Mouse (Mus musculus) layer of hippocampus, adult 2 months (tissue): ENCODE data around the gene Atrn. TPM values are rescaled to one million over a fixed set of nuclear protein-coding genes. Genes with fewer than 3 reads are reported as not detected.

ENCODE experiments used
- DNase-seq, 2 experiments: peaks; one replicate each; pipeline ENCODE4 v3.0.0; 2022; ENCODE audit warnings: low spot score in 2 of 2
- H3K27ac ChIP-seq: fragments of 200-600 bp; 2 replicates; pipeline ENCODE4 v1.8.1; 2022
- H3K4me3 ChIP-seq: fragments of 200-600 bp; 2 replicates; pipeline ENCODE4 v1.8.1; 2022; ENCODE audit warnings: mild to moderate bottlenecking
- CTCF ChIP-seq: fragments of 200-600 bp; conservative IDR thresholded peaks from 2 replicates; pipeline ENCODE4 v1.8.1; 2022; ENCODE audit warnings: antibody characterized with exemption, mild to moderate bottlenecking, moderate library complexity
- total RNA-seq, 2 experiments: library from RNA; stranded (reverse); gene quantifications; 2 replicates each; pipeline ENCODE4 v1.2.3; 2021

Gene Atrn
- total RNA-seq, 2 experiments from 2014 or later = 111 to 113 TPM

DNA sequence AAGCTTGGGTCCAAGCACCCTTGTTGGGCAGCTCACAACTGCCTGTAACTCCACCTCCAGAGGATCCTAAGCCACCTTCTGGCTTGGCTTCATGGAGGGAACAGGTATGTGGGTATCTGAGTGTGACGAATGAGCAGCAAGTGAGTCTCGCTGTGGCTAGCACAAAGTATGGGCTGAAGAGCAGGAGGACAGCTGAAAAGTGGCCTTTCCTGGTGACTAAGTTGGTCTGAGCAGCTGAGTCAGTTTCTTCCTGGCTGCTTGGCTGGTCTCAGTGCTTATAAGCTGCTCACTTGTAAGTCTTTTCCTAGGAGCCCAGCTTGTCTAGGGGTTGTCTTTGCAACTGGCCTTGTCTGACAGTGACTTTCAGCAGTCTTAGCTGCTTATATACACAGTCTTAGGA is 130.0 kb downstream of the Atrn start:
- H3K4me3 ChIP-seq = no peak overlapping the region
- H3K27ac ChIP-seq = peak overlapping the region; percentile 84; the same call in 1 of the 2 replicates
- TF ChIP-seq CTCF = no peak
- no peak for DNase-seq

GRCm38 (mm10) chr2:131036757-131037156 is 130.5 kb downstream of the Atrn start:
- no peak overlapping the region for H3K4me3 ChIP-seq
- TF ChIP-seq CTCF = no peak

GRCm38 (mm10) chr2:131037226-131037990 is 131.1 kb downstream of the Atrn start:
- TF ChIP-seq CTCF = no peak
- peak overlapping the region; percentile 84 for H3K27ac ChIP-seq
- peak; percentile 45 to 63 for DNase-seq
- no peak overlapping the region for H3K4me3 ChIP-seq

More at GRCm38 (mm10) chr2:131036757-131037156, 130.5 kb downstream of the Atrn start:
- peak overlapping the region; percentile 84; the same call in 1 of the 2 replicates for H3K27ac ChIP-seq
- no peak for DNase-seq

- no peak for TF ChIP-seq CTCF
- H3K27ac ChIP-seq = peak overlapping the region; percentile 84; the same call in 1 of the 2 replicates
- H3K4me3 ChIP-seq = no peak overlapping the region
- no peak for DNase-seq
Observed at GRCm38 (mm10) chr2:131038197-131038596, 131.9 kb downstream of the Atrn start.

GRCm38 (mm10) chr2:131038675-131039074 is 132.4 kb downstream of the Atrn start:
- no peak overlapping the region for H3K4me3 ChIP-seq
- peak overlapping the region; percentile 84; the same call in 1 of the 2 replicates for H3K27ac ChIP-seq
- DNase-seq = no peak
- no peak for TF ChIP-seq CTCF

GRCm38 (mm10) chr2:131040854-131041825 is 134.8 kb downstream of the Atrn start:
- no peak for TF ChIP-seq CTCF
- DNase-seq = peak; percentile 73 to 74
- peak overlapping the region; percentile 68 for H3K4me3 ChIP-seq

GRCm38 (mm10) chr2:131042988-131043387 is 136.7 kb downstream of the Atrn start, which contains the start of gene Gfra4:
Gfra4 (minus strand) TSS chr2:131043088.
- DNase-seq = no peak
- no peak for TF ChIP-seq CTCF
- H3K27ac ChIP-seq = peak within 1 kb of the TSS; percentile 96
- peak within 1 kb of the TSS; percentile 68 for H3K4me3 ChIP-seq

More at GRCm38 (mm10) chr2:131040854-131041825, 134.8 kb downstream of the Atrn start:
- H3K27ac ChIP-seq = peak overlapping the region; percentile 96

DNA sequence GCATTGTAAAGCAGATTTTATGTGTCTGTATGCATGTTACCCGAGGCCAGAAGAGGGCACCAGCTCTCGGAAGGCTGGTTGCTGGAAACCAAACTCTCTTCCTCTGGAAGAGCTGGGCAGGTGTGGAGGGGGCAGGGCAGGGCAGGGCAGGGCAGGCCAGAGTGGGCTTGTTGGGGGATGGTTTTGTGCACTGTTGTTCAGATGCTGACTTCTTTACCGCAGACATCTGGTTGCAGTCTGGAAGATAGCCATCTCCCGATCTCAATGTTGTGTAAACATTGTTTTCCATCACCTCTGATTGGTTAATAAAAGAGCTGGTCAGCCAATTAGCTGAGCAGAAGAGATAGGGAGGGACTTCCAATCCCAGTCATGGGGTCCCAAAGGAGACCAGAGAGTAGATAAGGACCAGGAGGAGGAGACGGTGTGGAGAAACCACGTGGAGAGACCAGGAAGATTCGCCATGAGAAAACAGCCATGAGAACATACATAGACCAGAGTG is 138.1 kb downstream of the Atrn start:
- H3K4me3 ChIP-seq = no peak overlapping the region
- peak; percentile 18; the same call in 1 of the 2 replicates for TF ChIP-seq CTCF

GRCm38 (mm10) chr2:131044989-131045720 is 138.9 kb downstream of the Atrn start:
- no peak overlapping the region for H3K4me3 ChIP-seq
- H3K27ac ChIP-seq = no peak overlapping the region
- TF ChIP-seq CTCF = no peak
- no peak for DNase-seq

More for the DNA sequence above, 138.1 kb downstream of the Atrn start:
- DNase-seq = no peak
- no peak overlapping the region for H3K27ac ChIP-seq

DNA sequence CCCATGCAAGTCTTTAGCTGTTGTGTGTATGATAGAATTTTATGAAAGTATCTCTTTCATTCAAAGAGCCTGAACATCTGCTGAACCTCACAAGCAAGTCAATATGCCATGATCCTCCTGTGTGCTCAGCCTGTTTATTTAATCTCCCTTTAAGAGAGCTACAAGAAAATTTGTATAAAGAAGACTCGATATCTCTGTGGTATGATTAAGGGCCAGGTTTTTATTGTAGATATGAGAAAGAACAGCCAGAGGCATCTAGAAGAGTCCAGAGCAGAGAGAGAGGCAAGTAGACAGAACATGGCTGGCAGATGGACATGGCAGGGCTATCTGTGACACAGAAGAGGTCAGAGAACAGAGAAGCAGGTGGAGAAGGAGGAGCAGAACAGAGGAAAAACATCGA is 139.7 kb downstream of the Atrn start:
- H3K27ac ChIP-seq = no peak overlapping the region
- DNase-seq = no peak
- TF ChIP-seq CTCF = no peak
- no peak overlapping the region for H3K4me3 ChIP-seq

DNA sequence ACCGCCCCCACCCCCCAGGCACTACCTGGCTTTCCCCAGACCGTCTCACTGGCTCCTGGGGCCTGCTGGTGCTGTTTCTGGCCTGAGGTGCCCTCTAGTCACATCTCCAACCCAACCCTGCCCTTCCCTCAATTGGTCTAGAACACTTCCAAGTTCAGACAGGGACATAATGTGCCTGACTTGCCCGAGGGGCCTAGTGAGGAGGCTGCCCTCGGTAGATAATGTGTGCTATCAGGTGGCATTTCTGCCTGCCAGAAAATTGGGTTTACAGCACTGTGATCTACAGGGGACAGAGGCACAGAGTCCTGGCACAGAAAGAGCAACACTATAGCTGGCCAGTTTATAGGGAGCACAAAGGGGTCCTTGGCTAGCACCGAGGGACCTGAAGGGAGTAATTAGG is 145.7 kb downstream of the Atrn start:
- no peak overlapping the region for H3K4me3 ChIP-seq
- TF ChIP-seq CTCF = no peak
- DNase-seq = no peak
- no peak overlapping the region for H3K27ac ChIP-seq

DNA sequence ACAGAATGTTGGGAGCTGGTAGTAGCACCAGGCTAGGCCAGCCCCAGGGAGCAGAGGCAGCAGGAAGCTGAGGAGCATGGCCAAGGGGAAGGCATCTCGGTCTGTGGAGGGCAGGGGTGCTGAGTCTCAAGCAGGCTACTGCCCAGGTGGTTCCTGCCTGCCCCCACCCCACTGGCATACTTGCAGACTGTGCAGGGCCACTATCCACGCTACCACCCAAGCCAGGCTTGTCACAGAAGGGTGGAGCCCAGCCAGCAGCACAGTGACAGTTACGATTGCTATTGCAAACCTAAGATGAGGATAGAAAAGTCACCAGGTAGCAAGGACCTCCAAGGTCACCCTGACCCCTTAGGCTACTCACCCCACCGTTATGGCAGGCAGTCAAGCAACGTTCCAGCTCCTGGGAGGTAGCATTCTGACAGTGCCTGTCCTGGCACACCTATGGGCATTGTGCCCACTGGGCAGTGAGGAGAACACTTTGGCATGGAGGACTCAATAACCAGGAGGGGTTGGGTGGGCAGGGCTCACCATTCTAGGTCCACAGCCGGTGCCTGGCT is 146.6 kb downstream of the Atrn start:
- Histone ChIP-seq H3K4me3 (no peak overlapping the region), H3K27ac (no peak overlapping the region)
- DNase-seq = no peak
- no peak for TF ChIP-seq CTCF
